Mouse (Mus musculus) liver, adult 2 months (tissue): ENCODE data around the gene Cnot11.

ENCODE experiments used
- CTCF ChIP-seq: fragments of 200-500 bp; IDR thresholded peaks from 2 replicates; pipeline ENCODE4 v1.5.1; 2011; ENCODE audit warnings: low read depth, low read length, control low read depth
- POLR2A ChIP-seq: fragments of 200-500 bp; IDR thresholded peaks from 2 replicates; pipeline ENCODE4 v1.6.1; 2011; ENCODE audit warnings: low read length, control low read depth; ENCODE audit not compliant: insufficient read depth; ENCODE audit errors: extremely low read depth

DNA sequence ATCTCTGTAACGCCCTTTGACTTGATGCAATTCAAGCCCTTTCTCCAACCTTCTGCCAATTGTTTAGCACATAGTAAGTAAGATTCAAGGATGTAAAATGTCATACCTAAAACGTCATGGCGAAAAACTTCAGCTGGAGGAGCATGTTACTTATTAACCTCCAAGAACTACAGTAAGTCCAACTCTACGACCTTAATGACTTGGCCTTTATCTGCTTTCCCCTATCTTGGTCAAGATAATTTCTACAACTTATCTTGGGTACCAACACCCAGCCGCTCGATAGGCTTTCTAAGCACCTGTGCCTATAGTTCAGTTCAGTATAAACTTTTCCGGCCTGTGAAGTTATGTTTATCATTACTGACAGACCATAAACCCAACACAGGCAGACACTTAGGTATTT lies 39.1 kb downstream of the Cnot11 start:
- TF ChIP-seq CTCF (no peak), POLR2A (no peak)
